In the genomic region with DNA sequence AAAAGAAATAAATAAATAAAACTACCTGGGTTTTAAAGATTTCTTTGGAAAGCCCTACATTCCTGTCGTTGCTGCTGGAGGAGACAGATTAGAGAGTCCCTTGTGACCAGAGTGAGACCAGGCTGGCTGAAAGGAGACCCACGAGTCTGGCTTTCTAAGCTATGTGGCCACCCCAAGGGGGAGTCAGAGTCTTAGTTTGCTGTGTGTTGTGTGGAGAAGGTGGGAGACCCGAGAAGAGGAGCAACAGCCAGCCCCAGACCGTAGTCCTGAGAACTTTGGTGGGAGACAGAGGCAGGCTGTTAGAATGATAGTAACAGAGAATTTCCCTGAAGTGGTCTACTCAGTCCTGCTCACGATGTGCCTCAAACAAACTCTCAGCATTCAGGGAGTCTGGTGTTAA, we compare ENCODE assay signal across 11 mouse cellular contexts. TPM values are rescaled to one million over a fixed set of nuclear protein-coding genes. Genes with fewer than 3 reads are reported as not detected.
DNase-seq lines count a peak whose midpoint lies in the region; ATAC-seq and TF ChIP-seq lines count a peak whose summit lies in the region.
"Had no signal": no experiment of that assay in that cellular context is flagged by ENCODE, and none has a peak within 500 bp of the region (broad histone marks: within the 10 kb centered on the region; RNA-seq: fewer than 3 reads in every experiment).

No protein-coding gene starts in this region.

- H3K27ac ChIP-seq in kidney, embryonic 15.5 days: no peak overlapping the region
- H3K27ac ChIP-seq in forebrain, embryonic 11.5 days (ENCODE audit: low read depth, low read length): no peak overlapping the region
- H3K27ac ChIP-seq in midbrain, embryonic 13.5 days: no peak overlapping the region

- DNase-seq in kidney, adult 11 months: no peak
- peak; percentile 66 for DNase-seq in brain, embryonic 14.5 days (ENCODE audit: low read depth)
- DNase-seq in forebrain, embryonic 11.5 days (ENCODE audit: low spot score): peak; percentile 54
- DNase-seq in adrenal gland, adult 2 months: no peak
- no peak for DNase-seq in c-Kit-positive CD71-positive TER-119-positive erythroid progenitor cells, embryonic 14.5 days (ENCODE audit: low spot score)
- no peak for DNase-seq in right cerebral cortex, postnatal 25 days
- DNase-seq: thymus, adult 2 months had no signal

- no peaks in the 10 kb centered on the region for H3K36me3 ChIP-seq in kidney, embryonic 15.5 days
- H3K36me3 ChIP-seq in forebrain, embryonic 11.5 days (ENCODE audit: control insufficient read depth, insufficient read depth, low read length): no peaks in the 10 kb centered on the region
- no peaks in the 10 kb centered on the region for H3K36me3 ChIP-seq in midbrain, embryonic 13.5 days

- H3K9ac ChIP-seq in kidney, embryonic 15.5 days: no peak overlapping the region
- H3K9ac ChIP-seq in forebrain, embryonic 11.5 days (ENCODE audit: low read length): no peak overlapping the region
- no peak overlapping the region for H3K9ac ChIP-seq in midbrain, embryonic 13.5 days (replicated peaks)

- TF ChIP-seq CTCF in brain, embryonic 14.5 days (IDR thresholded peaks at IDR 0.05; ENCODE audit: borderline replicate concordance, extremely low read depth, insufficient read depth, insufficient read length): peak; percentile 38; the same call in 1 of the 2 replicates

- peaks cover 19% of the 10 kb centered on the region for H3K4me1 ChIP-seq in kidney, embryonic 15.5 days
- peaks cover 4% of the 10 kb centered on the region; the same call in 1 of the 2 replicates for H3K4me1 ChIP-seq in forebrain, embryonic 11.5 days (replicated peaks; ENCODE audit: control insufficient read depth, insufficient read depth, low read length)
- H3K4me1 ChIP-seq in midbrain, embryonic 13.5 days (replicated peaks): peaks cover 41% of the 10 kb centered on the region

- 0 out of 2 replicates have a peak overlapping the region, but pooled peaks have one; percentile 97 for H3K4me2 ChIP-seq in kidney, embryonic 15.5 days
- no peak overlapping the region; the same call in 1 of the 2 replicates for H3K4me2 ChIP-seq in forebrain, embryonic 11.5 days (ENCODE audit: low read depth, low read length, severe bottlenecking)
- H3K4me2 ChIP-seq in midbrain, embryonic 13.5 days (replicated peaks): peak overlapping the region; percentile 17

- TF ChIP-seq POLR2A in brain, embryonic 14.5 days (IDR thresholded peaks at IDR 0.05; ENCODE audit: borderline replicate concordance, extremely low read depth, insufficient read depth, insufficient read length, poor library complexity, severe bottlenecking): no peak

- ATAC-seq in kidney, embryonic 15.5 days (replicated peaks; ENCODE audit: low FRiP score): 0 out of 2 replicates have a peak, but pooled peaks have one; percentile 50
- no peak for ATAC-seq in forebrain, embryonic 11.5 days (replicated peaks; ENCODE audit: low FRiP score)
- no peak for ATAC-seq in midbrain, embryonic 13.5 days

- H3K27me3 ChIP-seq in kidney, embryonic 15.5 days: peaks cover 80% of the 10 kb centered on the region
- H3K27me3 ChIP-seq in forebrain, embryonic 11.5 days (ENCODE audit: control insufficient read depth, insufficient read depth, low read length): peaks cover 41% of the 10 kb centered on the region
- peaks cover 67% of the 10 kb centered on the region for H3K27me3 ChIP-seq in midbrain, embryonic 13.5 days

- H3K9me3 ChIP-seq in kidney, embryonic 15.5 days (replicated peaks): no peaks in the 10 kb centered on the region
- no peaks in the 10 kb centered on the region for H3K9me3 ChIP-seq in forebrain, embryonic 11.5 days (ENCODE audit: control insufficient read depth, low read length)
- no peaks in the 10 kb centered on the region for H3K9me3 ChIP-seq in midbrain, embryonic 13.5 days

- WGBS in kidney, embryonic 15.5 days: 0% methylated on average over 5 of the region's 5 CpGs
- WGBS in forebrain, embryonic 11.5 days: 2% methylated on average over 5 of the region's 5 CpGs
- WGBS in midbrain, embryonic 13.5 days: 2% methylated on average over 5 of the region's 5 CpGs

- H3K4me3 ChIP-seq in kidney, embryonic 15.5 days (replicated peaks): no peak overlapping the region; the same call in 1 of the 2 replicates
- no peak overlapping the region for H3K4me3 ChIP-seq in forebrain, embryonic 11.5 days (ENCODE audit: low read depth, low read length)
- H3K4me3 ChIP-seq in midbrain, embryonic 13.5 days (replicated peaks): 0 out of 2 replicates have a peak overlapping the region, but pooled peaks have one; percentile 72
- H3K4me3 ChIP-seq: erythroblast, embryonic 14.5 days had no signal

RNA-seq across cellular contexts. Expression of a gene that starts 1.6 kb away (rescaled TPM):
- 0.09 and 0.27 TPM in 2 replicates for polyA plus RNA-seq in kidney, embryonic 15.5 days (2015; fragmentation: Nextera tagmentation; extraction: Ambion mirVana)
- 5.1 and 10.7 TPM in 2 replicates for polyA plus RNA-seq in brain, embryonic 14.5 days (2012; rRNA removed)
- 0.40 and 0.56 TPM in 2 replicates for polyA plus RNA-seq in forebrain, embryonic 11.5 days (2014; fragmentation: Nextera tagmentation; extraction: Ambion mirVana)
- polyA plus RNA-seq in midbrain, embryonic 13.5 days (2015; fragmentation: Nextera tagmentation; extraction: Ambion mirVana): 0.93 and 2.8 TPM in 2 replicates
- total RNA-seq in adrenal gland, adult 2 months (2021): under 1 TPM; 0.63 to 0.97 TPM
- polyA plus RNA-seq in adrenal gland, adult 2 months (2012; rRNA removed): 0.10 and 0.30 TPM in 2 replicates
- total RNA-seq: hematopoietic stem cell, adult 5-6 weeks had no signal
- polyA plus RNA-seq: erythroblast, embryonic 14.5 days had no signal

Comparison
In these comparisons a context has a peak if more than half of its experiments do, and no peak if none do; other contexts are left out.
1. DNase-seq: peak in brain, embryonic 14.5 days (single experiment) and forebrain, embryonic 11.5 days (single experiment); none in kidney, adult 11 months (single experiment), adrenal gland, adult 2 months (single experiment), c-Kit-positive CD71-positive TER-119-positive erythroid progenitor cells, embryonic 14.5 days (single experiment) and right cerebral cortex, postnatal 25 days (single experiment).